Mouse (Mus musculus): Measurements from ENCODE around the gene Utp11. TPM values are rescaled to one million over a fixed set of nuclear protein-coding genes. Genes with fewer than 3 reads are reported as not detected.
"Not testable (repeated sequence)": the region's sequence is repeated elsewhere in the genome, so short reads cannot be mapped to it uniquely, and the experiment has no call there.

Gene Utp11
- polyA plus RNA-seq, 1 experiment from 2014 or later, result 60.8 TPM

- Histone ChIP-seq H3K4me3 (no peak overlapping the region), H3K36me3 (peaks cover 17% of the 10 kb centered on the region; the same call in 1 of the 2 replicates), H3K9me3 (no peaks in the 10 kb centered on the region), H3K27me3 (no peaks in the 10 kb centered on the region), H3K27ac (no peak overlapping the region), H3K4me2 (no peak overlapping the region), H3K4me1 (peaks cover 43% of the 10 kb centered on the region), H3K9ac (no peak overlapping the region)
- ATAC-seq (ENCODE audit: borderline replicate concordance, extremely low read depth, low FRiP score, low TSS enrichment), result no peak
- WGBS, result 71% methylated on average over 6 of the region's 6 CpGs
Measured at GRCm38 (mm10) chr4:124712618-124713017, 19.2 kb upstream of the Utp11 start.

GRCm38 (mm10) chr4:124710776-124711291, 17.4 kb upstream of the Utp11 start:
- Histone ChIP-seq H3K4me2 (peak overlapping the region; percentile 67; the same call in 1 of the 2 replicates), H3K4me1 (peaks cover 44% of the 10 kb centered on the region), H3K27ac (no peak overlapping the region; the same call in none of the 2 replicates), H3K4me3 (no peak overlapping the region), H3K27me3 (no peaks in the 10 kb centered on the region), H3K9ac (no peak overlapping the region), H3K9me3 (no peaks in the 10 kb centered on the region), H3K36me3 (peaks cover 10% of the 10 kb centered on the region; the same call in 1 of the 2 replicates)
- no peak for ATAC-seq (ENCODE audit: borderline replicate concordance, extremely low read depth, low FRiP score, low TSS enrichment)
- 8% methylated on average over 5 of the region's 5 CpGs for WGBS

- H3K4me3 ChIP-seq, result peak overlapping the region; percentile 18
- peak overlapping the region; percentile 67 for H3K4me2 ChIP-seq
- peaks cover 6% of the 10 kb centered on the region; the same call in 1 of the 2 replicates for H3K36me3 ChIP-seq
- H3K27ac ChIP-seq, result peak overlapping the region; percentile 97
- H3K9me3 ChIP-seq, result no peaks in the 10 kb centered on the region
- no peak for ATAC-seq (ENCODE audit: borderline replicate concordance, extremely low read depth, low FRiP score, low TSS enrichment)
- peaks cover 45% of the 10 kb centered on the region for H3K4me1 ChIP-seq
- WGBS, result 3% methylated on average over 18 of the region's 18 CpGs
- H3K27me3 ChIP-seq, result no peaks in the 10 kb centered on the region
- H3K9ac ChIP-seq, result no peak overlapping the region
Measured at GRCm38 (mm10) chr4:124709961-124710446, 16.6 kb upstream of the Utp11 start.

- under 1% methylated on average over 40 of the region's 41 CpGs for WGBS
- H3K27me3 ChIP-seq, result no peaks in the 10 kb centered on the region
- H3K4me3 ChIP-seq, result peak overlapping the region; percentile 40
- peaks cover 57% of the 10 kb centered on the region for H3K4me1 ChIP-seq
- peak; percentile 91 for ATAC-seq (ENCODE audit: borderline replicate concordance, extremely low read depth, low FRiP score, low TSS enrichment)
- H3K36me3 ChIP-seq, result peaks cover 6% of the 10 kb centered on the region; the same call in 1 of the 2 replicates
- no peaks in the 10 kb centered on the region for H3K9me3 ChIP-seq
- H3K4me2 ChIP-seq, result peak overlapping the region; percentile 67
- peak overlapping the region; percentile 97 for H3K27ac ChIP-seq
- peak overlapping the region; percentile 32 for H3K9ac ChIP-seq
Measured at GRCm38 (mm10) chr4:124708518-124709477, 15.4 kb upstream of the Utp11 start.

GRCm38 (mm10) chr4:124708200-124708517, 14.8 kb upstream of the Utp11 start:
- peak overlapping the region; percentile 40; the same call in 1 of the 2 replicates for H3K4me3 ChIP-seq
- H3K27me3 ChIP-seq; H3K36me3 ChIP-seq; H3K9ac ChIP-seq; H3K9me3 ChIP-seq; ATAC-seq (ENCODE audit: borderline replicate concordance, extremely low read depth, low FRiP score, low TSS enrichment): not testable (repeated sequence)
- peak overlapping the region; percentile 67 for H3K4me2 ChIP-seq
- 0% methylated on average over 1 of the region's 1 CpGs for WGBS
- peaks cover 63% of the 10 kb centered on the region for H3K4me1 ChIP-seq
- H3K27ac ChIP-seq, result peak overlapping the region; percentile 97

GRCm38 (mm10) chr4:124707381-124708199, 14.2 kb upstream of the Utp11 start:
- H3K4me3 ChIP-seq; ATAC-seq (ENCODE audit: borderline replicate concordance, extremely low read depth, low FRiP score, low TSS enrichment); H3K4me2 ChIP-seq; H3K27me3 ChIP-seq; H3K36me3 ChIP-seq; H3K9ac ChIP-seq; H3K9me3 ChIP-seq: not testable (repeated sequence)
- Histone ChIP-seq H3K27ac (peak overlapping the region; percentile 97), H3K4me1 (peaks cover 66% of the 10 kb centered on the region)
- 86% methylated on average over 25 of the region's 25 CpGs for WGBS

GRCm38 (mm10) chr4:124705661-124706269, 12.4 kb upstream of the Utp11 start:
- Histone ChIP-seq H3K36me3 (peaks cover 6% of the 10 kb centered on the region; the same call in 1 of the 2 replicates), H3K4me1 (peaks cover 82% of the 10 kb centered on the region), H3K4me3 (no peak overlapping the region), H3K4me2 (0 out of 2 replicates have a peak overlapping the region, but pooled peaks have one; percentile 46), H3K9me3 (no peaks in the 10 kb centered on the region), H3K27me3 (no peaks in the 10 kb centered on the region), H3K27ac (peak overlapping the region; percentile 94), H3K9ac (no peak overlapping the region)
- ATAC-seq (ENCODE audit: borderline replicate concordance, extremely low read depth, low FRiP score, low TSS enrichment), result no peak
- WGBS, result 77% methylated on average over 23 of the region's 23 CpGs

- H3K36me3 ChIP-seq, result peaks cover 6% of the 10 kb centered on the region; the same call in 1 of the 2 replicates
- H3K27ac ChIP-seq, result peak overlapping the region; percentile 94
- H3K27me3 ChIP-seq, result no peaks in the 10 kb centered on the region
- peaks cover 80% of the 10 kb centered on the region for H3K4me1 ChIP-seq
- WGBS, result 4% methylated on average over 11 of the region's 11 CpGs
- no peak overlapping the region for H3K9ac ChIP-seq
- peak overlapping the region; percentile 46 for H3K4me2 ChIP-seq
- peak; percentile 17; the same call in 1 of the 2 replicates for ATAC-seq (ENCODE audit: borderline replicate concordance, extremely low read depth, low FRiP score, low TSS enrichment)
- H3K4me3 ChIP-seq, result no peak overlapping the region
- no peaks in the 10 kb centered on the region for H3K9me3 ChIP-seq
Measured at GRCm38 (mm10) chr4:124704797-124705474, 11.5 kb upstream of the Utp11 start.

GRCm38 (mm10) chr4:124703881-124704796, 10.7 kb upstream of the Utp11 start:
- Histone ChIP-seq H3K9me3 (no peaks in the 10 kb centered on the region), H3K27me3 (peaks cover under 1% of the 10 kb centered on the region; the same call in 1 of the 2 replicates), H3K36me3 (peaks cover 6% of the 10 kb centered on the region; the same call in 1 of the 2 replicates), H3K4me1 (peaks cover 75% of the 10 kb centered on the region), H3K4me3 (0 out of 2 replicates have a peak overlapping the region, but pooled peaks have one; percentile 7), H3K4me2 (peak overlapping the region; percentile 46), H3K9ac (peak overlapping the region; percentile 13; the same call in 1 of the 2 replicates), H3K27ac (peak overlapping the region; percentile 94)
- 9% methylated on average over 6 of the region's 6 CpGs for whole genome bisulfite sequencing
- no peak for ATAC-seq (ENCODE audit: borderline replicate concordance, extremely low read depth, low FRiP score, low TSS enrichment)

GRCm38 (mm10) chr4:124703406-124703805, 10.0 kb upstream of the Utp11 start:
- Histone ChIP-seq H3K9ac (peak overlapping the region; percentile 13; the same call in 1 of the 2 replicates), H3K27me3 (peaks cover 8% of the 10 kb centered on the region), H3K4me3 (0 out of 2 replicates have a peak overlapping the region, but pooled peaks have one; percentile 7), H3K27ac (peak overlapping the region; percentile 94), H3K36me3 (peaks cover 6% of the 10 kb centered on the region; the same call in 1 of the 2 replicates), H3K4me2 (peak overlapping the region; percentile 46), H3K9me3 (no peaks in the 10 kb centered on the region), H3K4me1 (peaks cover 69% of the 10 kb centered on the region)
- 13% methylated on average over 2 of the region's 2 CpGs for WGBS
- no peak for ATAC-seq (ENCODE audit: borderline replicate concordance, extremely low read depth, low FRiP score, low TSS enrichment)

Measured in lung, embryonic 15.5 days (tissue).